Mouse (Mus musculus): Measurements from ENCODE around the gene Lsm10.

- TF ChIP-seq CTCF (IDR thresholded peaks at IDR 0.05) (0 out of 2 replicates have a peak, but pooled peaks have one; percentile 12), EP300 (IDR thresholded peaks at IDR 0.05) (no peak)
These were observed at the start of gene Lsm10 for GRCm38 (mm10) chr4:126096464-126097111.

Data from lung, postnatal 0 days (tissue).